Mouse (Mus musculus) cerebellum, postnatal 36 days (tissue): Measurements from ENCODE around the gene Olfr873.
"Not testable (repeated sequence)": the region's sequence is repeated elsewhere in the genome, so short reads cannot be mapped to it uniquely, and the experiment has no call there.

ENCODE experiments used
- DNase-seq, 2 experiments: peaks; one replicate each; pipeline ENCODE4 v3.0.0; 2021 to 2022; ENCODE audit warnings: mixed read lengths in 2 of 2

Gene Olfr873

GRCm38 (mm10) chr9:20298232-20298631 lies at the start of gene Olfr873:
TSS of gene Olfr873 (plus strand) at chr9:20298532.
- DNase-seq, result no peak

GRCm38 (mm10) chr9:20282051-20282450 lies 16.3 kb upstream of the Olfr873 start, which contains the start of gene Olfr39:
TSS of gene Olfr39 (plus strand) at chr9:20282351.
- DNase-seq, result no peak

GRCm38 (mm10) chr9:20295562-20295961 lies 2.8 kb upstream of the Olfr873 start:
- not testable (repeated sequence) for DNase-seq

GRCm38 (mm10) chr9:20335994-20336393 lies 37.7 kb downstream of the Olfr873 start, which contains the start of gene Olfr18:
TSS of gene Olfr18 (minus strand) at chr9:20336094.
- no peak for DNase-seq

GRCm38 (mm10) chr9:20348501-20348900 lies 50.2 kb downstream of the Olfr873 start:
- DNase-seq, result no peak
